Mouse (Mus musculus) E14TG2a.4 (cell line): ENCODE results near the gene Gxylt2.

Experiments
- CTCF ChIP-seq: conservative IDR thresholded peaks from 2 replicates; pipeline ENCODE4 v1.5.1; 2014; ENCODE audit warnings: low read length
- NANOG ChIP-seq: IDR thresholded peaks from 2 replicates; pipeline ENCODE4 v1.6.1; 2014; ENCODE audit warnings: borderline replicate concordance, low read length, mixed read lengths
- POU5F1 ChIP-seq: IDR thresholded peaks from 2 replicates; pipeline ENCODE4 v1.6.1; 2014; ENCODE audit warnings: low read length, borderline replicate concordance

DNA sequence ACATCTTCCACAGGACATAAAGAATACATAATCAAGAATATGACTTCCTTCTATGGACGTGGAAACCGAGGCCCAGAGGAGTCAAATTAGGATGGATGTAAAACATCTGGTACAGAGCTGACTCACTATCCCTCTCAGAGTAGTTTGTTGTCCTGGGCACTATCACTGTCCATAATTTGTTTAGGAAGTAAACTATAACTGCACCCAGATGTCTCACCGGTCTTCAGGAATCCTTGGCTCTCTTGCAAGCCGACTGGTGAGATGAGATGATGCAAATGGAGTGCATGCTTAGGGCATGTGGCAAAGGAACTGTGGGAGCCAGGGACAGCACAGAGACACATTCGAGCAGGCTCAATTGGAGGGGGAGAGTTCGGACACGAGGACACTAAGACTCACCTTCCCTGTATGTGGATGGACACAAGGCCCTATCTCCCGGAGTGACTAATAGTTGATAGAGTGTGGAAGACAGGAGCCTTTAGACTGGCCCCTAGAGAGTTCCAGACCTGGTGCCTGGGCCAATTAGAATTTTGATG lies 10.8 kb downstream of the Gxylt2 start:
- TF ChIP-seq CTCF: no peak
- no peak for TF ChIP-seq POU5F1
- no peak for TF ChIP-seq NANOG
